Mouse (Mus musculus) MEL (cell line): ENCODE results near the gene Rabep2. TPM values are rescaled to one million over a fixed set of nuclear protein-coding genes. Genes with fewer than 3 reads are reported as not detected.

Experiments
- DNase-seq: peaks from one replicate; pipeline ENCODE4 v3.0.0; 2011; ENCODE audit warnings: low read depth, low spot score
- H3K27ac ChIP-seq: 2 replicates; pipeline ENCODE4 v1.5.1; 2012; ENCODE audit warnings: low read depth, mild to moderate bottlenecking, control low read depth, low read length, moderate library complexity; ENCODE audit not compliant: control insufficient read depth
- H3K27me3 ChIP-seq, 2 experiments: fragments of 150-350 bp in 1 of 2; sonication (generic) in 1 of 2; 2 replicates each; pipeline ENCODE4 v1.6.1; 2012; ENCODE audit warnings: low read length in 2 of 2, mild to moderate bottlenecking in 2 of 2, improper control_type of control experiment in 1 of 2, moderate library complexity in 1 of 2; ENCODE audit not compliant: insufficient read depth in 2 of 2, control insufficient read depth in 1 of 2
- H3K36me3 ChIP-seq, 2 experiments: 2 replicates each; pipeline ENCODE4 v1.6.1; 2012 to 2014; ENCODE audit warnings: low read length in 2 of 2, improper control_type of control experiment in 1 of 2, inconsistent platforms in 1 of 2, mild to moderate bottlenecking in 1 of 2; ENCODE audit not compliant: insufficient read depth in 2 of 2, control insufficient read depth in 1 of 2
- H3K4me1 ChIP-seq, 2 experiments: fragments of 150-350 bp in 1 of 2; sonication (generic) in 1 of 2; 2 replicates each; pipeline ENCODE4 v1.6.1; 2012; ENCODE audit warnings: low read length in 2 of 2, improper control_type of control experiment in 1 of 2, mild to moderate bottlenecking in 1 of 2; ENCODE audit not compliant: insufficient read depth in 2 of 2, control insufficient read depth in 1 of 2
- H3K4me3 ChIP-seq, 2 experiments: fragments of 150-350 bp in 1 of 2; sonication (generic) in 1 of 2; 2 replicates each; pipeline ENCODE4 v1.5.1; 2012; ENCODE audit warnings: low read depth in 2 of 2, low read length in 2 of 2, mild to moderate bottlenecking in 2 of 2, moderate library complexity in 2 of 2, control low read depth in 1 of 2, improper control_type of control experiment in 1 of 2; ENCODE audit not compliant: control insufficient read depth in 1 of 2, insufficient read depth in 1 of 2
- H3K79me2 ChIP-seq: 2 replicates; pipeline ENCODE4 v1.6.1; 2012; ENCODE audit warnings: mild to moderate bottlenecking, low read length, moderate library complexity; ENCODE audit not compliant: control insufficient read depth, poor library complexity, insufficient read depth
- H3K9ac ChIP-seq: 2 replicates; pipeline ENCODE4 v1.6.1; 2012; ENCODE audit warnings: low read depth, mild to moderate bottlenecking, control low read depth, low read length, moderate library complexity; ENCODE audit not compliant: control insufficient read depth, poor library complexity, severe bottlenecking
- H3K9me3 ChIP-seq: fragments of 150-350 bp; sonication (generic); replicated peaks from 2 replicates; pipeline ENCODE4 v1.6.1; 2012; ENCODE audit warnings: mild to moderate bottlenecking, low read length, improper control_type of control experiment, moderate library complexity; ENCODE audit not compliant: insufficient read depth
- CHD2 ChIP-seq: IDR thresholded peaks from 2 replicates; pipeline ENCODE4 v1.6.1; 2011; ENCODE audit warnings: low read length, improper control_type of control experiment
- ELF1 ChIP-seq: IDR thresholded peaks from 2 replicates; pipeline ENCODE4 v1.6.1; 2014; ENCODE audit warnings: low read depth, mild to moderate bottlenecking, inconsistent platforms, low read length, improper control_type of control experiment, moderate library complexity
- GABPA ChIP-seq: IDR thresholded peaks from 2 replicates; pipeline ENCODE4 v1.6.1; 2012; ENCODE audit warnings: low read depth, mild to moderate bottlenecking, inconsistent platforms, low read length, improper control_type of control experiment, moderate library complexity
- GATA1 ChIP-seq: IDR thresholded peaks from 2 replicates; pipeline ENCODE4 v1.6.1; 2011; ENCODE audit warnings: low read depth, low read length, improper control_type of control experiment
- HCFC1 ChIP-seq: IDR thresholded peaks from 2 replicates; pipeline ENCODE4 v1.6.1; 2012; ENCODE audit warnings: low read depth, mild to moderate bottlenecking, inconsistent platforms, low read length, improper control_type of control experiment, moderate library complexity
- JUND ChIP-seq: IDR thresholded peaks from 2 replicates; pipeline ENCODE4 v1.6.1; 2011; ENCODE audit warnings: low read depth, mild to moderate bottlenecking, improper control_type of control experiment, low read length
- KAT2A ChIP-seq: conservative IDR thresholded peaks from 2 replicates; pipeline ENCODE4 v1.6.1; 2012; ENCODE audit warnings: low read depth, low read length, improper control_type of control experiment, inconsistent platforms
- MAFK ChIP-seq: IDR thresholded peaks from 2 replicates; pipeline ENCODE4 v1.6.1; 2011; ENCODE audit warnings: low read depth, mild to moderate bottlenecking, low read length, improper control_type of control experiment, borderline replicate concordance
- MAX ChIP-seq: IDR thresholded peaks from 2 replicates; pipeline ENCODE4 v1.6.1; 2011; ENCODE audit warnings: low read length, improper control_type of control experiment
- MAZ ChIP-seq: IDR thresholded peaks from 2 replicates; pipeline ENCODE4 v1.6.1; 2012; ENCODE audit warnings: low read depth, mild to moderate bottlenecking, inconsistent platforms, low read length, improper control_type of control experiment
- MEF2A ChIP-seq: IDR thresholded peaks from 2 replicates; pipeline ENCODE4 v1.6.1; 2014; ENCODE audit warnings: low read depth, mild to moderate bottlenecking, inconsistent platforms, low read length, improper control_type of control experiment; ENCODE audit not compliant: poor library complexity, insufficient replicate concordance, severe bottlenecking; ENCODE audit errors: extremely low read depth
- MYB ChIP-seq: IDR thresholded peaks from 2 replicates; pipeline ENCODE4 v1.6.1; 2011; ENCODE audit warnings: mild to moderate bottlenecking, low read depth, low read length, improper control_type of control experiment
- RAD21 ChIP-seq: IDR thresholded peaks from 2 replicates; pipeline ENCODE4 v1.6.1; 2011; ENCODE audit warnings: mild to moderate bottlenecking, low read depth, low read length, improper control_type of control experiment
- RCOR1 ChIP-seq: IDR thresholded peaks from 2 replicates; pipeline ENCODE4 v1.6.1; 2012; ENCODE audit warnings: low read depth, mild to moderate bottlenecking, inconsistent platforms, low read length, improper control_type of control experiment
- TAL1 ChIP-seq: IDR thresholded peaks from 2 replicates; pipeline ENCODE4 v1.6.1; 2012; ENCODE audit warnings: mild to moderate bottlenecking, inconsistent platforms, low read length, moderate library complexity, mixed read lengths
- USF1 ChIP-seq: IDR thresholded peaks from 2 replicates; pipeline ENCODE4 v1.6.1; 2014; ENCODE audit warnings: low read depth, mild to moderate bottlenecking, inconsistent platforms, low read length, improper control_type of control experiment, moderate library complexity
- USF2 ChIP-seq, 2 experiments: IDR thresholded peaks; 2 replicates each; pipeline ENCODE4 v1.6.1; 2011 to 2012; ENCODE audit warnings: improper control_type of control experiment in 2 of 2, low read length in 2 of 2, borderline replicate concordance in 1 of 2, inconsistent platforms in 1 of 2, low read depth in 1 of 2, mild to moderate bottlenecking in 1 of 2; ENCODE audit not compliant: insufficient read depth in 1 of 2
- ZMIZ1 ChIP-seq: IDR thresholded peaks from 2 replicates; pipeline ENCODE4 v1.6.1; 2012; ENCODE audit warnings: low read depth, mild to moderate bottlenecking, inconsistent platforms, low read length, improper control_type of control experiment, moderate library complexity
- polyA plus RNA-seq, 2 experiments: library from polyadenylated mRNA; stranded (reverse) in 1 of 2; unstranded in 1 of 2; fragments of >175 nt in 1 of 2; fragments of >200 nt in 1 of 2; gene quantifications; 2 replicates each; pipeline versions ENCODE4 v1.2.1 to v1.2.4; 2012; ENCODE audit warnings: low replicate concordance in 2 of 2, low read depth in 1 of 2; ENCODE audit not compliant: insufficient read length in 2 of 2, insufficient read depth in 1 of 2, missing spikeins in 1 of 2
- total RNA-seq: library from RNA; depleted of rRNA; stranded (reverse); fragments of 300-350 nt; gene quantifications from 2 replicates; pipeline ENCODE4 v1.2.3, GENCODE M21; 2012

Rabep2 gene
- total and polyA plus RNA-seq, 3 experiments, result 12.9 to 16.2 TPM; not detected in 1

- no peaks in the 10 kb centered on the region for H3K9me3 ChIP-seq
- H3K79me2 ChIP-seq, result no peaks in the 10 kb centered on the region
- no peak overlapping the region for H3K27ac ChIP-seq
- no peak overlapping the region for H3K9ac ChIP-seq
- DNase-seq, result no peak
- no peak overlapping the region for H3K4me3 ChIP-seq
- no peak for TF ChIP-seq GABPA
- TF ChIP-seq HCFC1, result no peak
- TF ChIP-seq JUND, result no peak
- TF ChIP-seq RAD21, result no peak
- TF ChIP-seq ELF1, result no peak
- no peak for TF ChIP-seq TAL1
- no peak for TF ChIP-seq MYB
- TF ChIP-seq MEF2A, result no peak
- TF ChIP-seq MAZ, result no peak
- no peak for TF ChIP-seq ZMIZ1
- no peak for TF ChIP-seq USF2 (IDR thresholded peaks at IDR 0.05; ENCODE audit: borderline replicate concordance in 1 of 2, insufficient read depth in 1 of 2, low read depth in 1 of 2, low read length in 2 of 2)
- no peak for TF ChIP-seq MAX
- TF ChIP-seq GATA1, result no peak
- no peak for TF ChIP-seq KAT2A
- TF ChIP-seq RCOR1, result no peak
- no peak for TF ChIP-seq CHD2
- peaks cover 1 to 27% of the 10 kb centered on the region in 2 experiments; a peak in 3 of 4 replicates for H3K36me3 ChIP-seq
- no peaks in the 10 kb centered on the region for H3K27me3 ChIP-seq
- peaks cover 14 to 32% of the 10 kb centered on the region in 2 experiments for H3K4me1 ChIP-seq
Observed at GRCm38 (mm10) chr7:126465246-126466030, 36.9 kb downstream of the Rabep2 start.

GRCm38 (mm10) chr7:126466116-126466515 lies 37.6 kb downstream of the Rabep2 start:
- Histone ChIP-seq H3K79me2 (no peaks in the 10 kb centered on the region), H3K27ac (no peak overlapping the region), H3K4me1 (peaks cover 19 to 38% of the 10 kb centered on the region in 2 experiments), H3K9ac (no peak overlapping the region)
- TF ChIP-seq MAFK (no peak), USF1 (peak; percentile 45; the same call in 1 of the 2 replicates)
- TF ChIP-seq, all 39 proteins: peak for 1
- no peak overlapping the region for H3K4me3 ChIP-seq
- H3K27me3 ChIP-seq, result no peaks in the 10 kb centered on the region
- no peaks in the 10 kb centered on the region for H3K9me3 ChIP-seq
- no peak for DNase-seq
- H3K36me3 ChIP-seq, result peaks cover 1 to 34% of the 10 kb centered on the region in 2 experiments; a peak in 3 of 4 replicates
